Mouse (Mus musculus): ENCODE measurements at regions not wholly inside any gene's neighbourhood (a gene's known extent, or its start where the extent isn't known, plus 50 kb on each side); places are given as distances from the start of the nearest gene placed in this dataset.

- TF ChIP-seq GATA1 (IDR thresholded peaks at IDR 0.05; ENCODE audit: borderline replicate concordance, low read length) (no peak), FLI1 (IDR thresholded peaks at IDR 0.05; ENCODE audit: low read length) (no peak)
Measured at GRCm38 (mm10) chr9:120681404-120681803, 110.2 kb downstream of the Rpl14 start.

All from megakaryocyte, embryonic 14.5 days (primary cell).